Mouse (Mus musculus) embryonic facial prominence, embryonic 11.5 days (tissue): ENCODE measurements at regions not wholly inside any gene's neighbourhood (a gene's known extent, or its start where the extent isn't known, plus 50 kb on each side); places are given as distances from the start of the nearest gene placed in this dataset.
"Not testable (repeated sequence)": the region's sequence is repeated elsewhere in the genome, so short reads cannot be mapped to it uniquely, and the experiment has no call there.

Source experiments
- ATAC-seq: fragments of 200-750 bp; cut with Nextera tagmentation; replicated peaks from 2 replicates; pipeline ENCODE4 v1.8.0; 2017; ENCODE audit warnings: low read depth; ENCODE audit not compliant: insufficient number of reproducible peaks, low FRiP score, low TSS enrichment
- DNase-seq: peaks from one replicate; pipeline ENCODE4 v3.0.0-alpha.2; 2015; ENCODE audit warnings: low spot score
- H3K27ac ChIP-seq: fragments of 300-500 bp; sonication (generic); replicated peaks from 2 replicates; pipeline ENCODE4 v1.5.1; 2014; ENCODE audit warnings: mild to moderate bottlenecking, low read depth, low read length, control low read depth
- H3K27me3 ChIP-seq: fragments of 300-500 bp; sonication (generic); 2 replicates; pipeline ENCODE4 v1.6.1; 2014; ENCODE audit warnings: mild to moderate bottlenecking, low read length, moderate library complexity, mixed read lengths; ENCODE audit not compliant: control insufficient read depth, insufficient read depth
- H3K36me3 ChIP-seq: fragments of 300-500 bp; sonication (generic); replicated peaks from 2 replicates; pipeline ENCODE4 v1.6.1; 2014; ENCODE audit warnings: low read depth, mild to moderate bottlenecking, low read length, moderate library complexity, mixed read lengths; ENCODE audit not compliant: control insufficient read depth, insufficient read depth
- H3K4me1 ChIP-seq: fragments of 300-500 bp; sonication (generic); 2 replicates; pipeline ENCODE4 v1.6.1; 2014; ENCODE audit warnings: low read length, mixed read lengths; ENCODE audit not compliant: control insufficient read depth, insufficient read depth
- H3K4me2 ChIP-seq: fragments of 300-500 bp; sonication (generic); 2 replicates; pipeline ENCODE4 v1.6.1; 2014; ENCODE audit warnings: low read depth, mild to moderate bottlenecking, control low read depth, low read length, moderate library complexity
- H3K4me3 ChIP-seq: fragments of 300-500 bp; sonication (generic); 2 replicates; pipeline ENCODE4 v1.5.1; 2014; ENCODE audit warnings: low read depth, low read length, control low read depth
- H3K9ac ChIP-seq: fragments of 300-500 bp; sonication (generic); replicated peaks from 2 replicates; pipeline ENCODE4 v1.6.1; 2014; ENCODE audit warnings: mild to moderate bottlenecking, control low read depth, low read length
- H3K9me3 ChIP-seq: fragments of 300-500 bp; sonication (generic); replicated peaks from 2 replicates; pipeline ENCODE4 v1.6.1; 2016; ENCODE audit warnings: mild to moderate bottlenecking, low read length, inconsistent platforms, mixed read lengths; ENCODE audit not compliant: control insufficient read depth
- WGBS: fragments of 180-500 bp; shearing (Covaris S2); extraction: QIAGEN DNeasy Blood & Tissue Kit; methylation state at CpG from one replicate; pipeline ENCODE4 v1.1.7; 2014; 5-methylcytosine and 5-hydroxymethylcytosine counted together

DNA sequence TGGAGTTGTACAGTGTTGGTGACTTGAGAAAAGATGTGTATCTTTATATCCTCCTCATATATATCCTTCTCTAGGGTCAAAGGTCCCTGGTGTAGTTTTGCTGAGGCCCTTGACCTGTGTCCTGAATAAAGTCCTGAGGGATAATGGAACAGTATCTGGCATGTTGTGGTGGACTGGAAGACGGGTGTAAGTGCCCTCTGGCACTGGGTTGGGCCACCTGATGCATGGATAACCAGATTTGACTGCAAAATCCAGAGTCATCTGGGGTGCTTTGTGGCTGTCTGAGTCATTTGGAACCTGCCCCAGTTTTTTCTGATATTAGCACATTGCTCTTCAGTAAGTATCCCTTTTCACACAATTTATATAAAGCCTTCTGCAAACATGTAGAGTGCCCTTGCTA lies 378.3 kb upstream of the Klhl29 start:
- Histone ChIP-seq H3K27ac (no peak overlapping the region), H3K9ac (no peak overlapping the region), H3K4me3 (no peak overlapping the region), H3K4me2 (no peak overlapping the region), H3K9me3 (no peaks in the 10 kb centered on the region), H3K27me3 (no peaks in the 10 kb centered on the region), H3K36me3 (no peaks in the 10 kb centered on the region), H3K4me1 (no peaks in the 10 kb centered on the region)
- DNase-seq (no peak), ATAC-seq (no peak)
- WGBS = 47% methylated on average over 1 of the region's 1 CpGs

- WGBS = 90% methylated on average over 2 of the region's 2 CpGs
- no peak for ATAC-seq
- DNase-seq = no peak
- H3K27ac ChIP-seq = no peak overlapping the region
- no peaks in the 10 kb centered on the region for H3K36me3 ChIP-seq
- no peaks in the 10 kb centered on the region for H3K9me3 ChIP-seq
- H3K4me3 ChIP-seq = no peak overlapping the region
- no peak overlapping the region for H3K4me2 ChIP-seq
- no peaks in the 10 kb centered on the region for H3K27me3 ChIP-seq
- no peaks in the 10 kb centered on the region for H3K4me1 ChIP-seq
- H3K9ac ChIP-seq = no peak overlapping the region
Measured at GRCm38 (mm10) chr12:5744086-5744709, 368.7 kb upstream of the Klhl29 start.

DNA sequence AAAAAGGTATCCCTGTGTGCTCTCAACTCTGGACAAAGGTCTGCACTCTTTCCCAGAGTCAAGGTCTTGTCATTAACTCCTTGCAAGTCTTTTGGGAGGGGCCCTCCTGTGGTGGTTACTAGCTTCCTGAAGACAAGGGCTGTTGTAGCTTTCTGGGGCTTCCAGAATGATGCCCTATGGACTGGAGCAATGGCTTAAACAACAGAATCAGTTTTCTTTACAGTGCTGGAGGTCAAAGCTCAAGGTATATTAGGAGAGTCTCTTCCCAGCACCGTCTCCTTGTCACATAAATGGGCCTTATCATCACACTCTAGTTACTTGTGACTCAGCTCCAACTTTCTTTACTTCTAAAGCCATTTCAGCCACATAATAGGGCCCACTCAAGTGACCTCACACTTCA lies 360.6 kb upstream of the Klhl29 start:
- Histone ChIP-seq H3K27ac (no peak overlapping the region), H3K9me3 (no peaks in the 10 kb centered on the region), H3K27me3 (no peaks in the 10 kb centered on the region), H3K4me3 (no peak overlapping the region), H3K4me1 (no peaks in the 10 kb centered on the region), H3K36me3 (no peaks in the 10 kb centered on the region), H3K9ac (no peak overlapping the region), H3K4me2 (no peak overlapping the region)
- no peak for DNase-seq
- WGBS = 50% methylated on average over 1 of the region's 1 CpGs
- ATAC-seq = no peak

GRCm38 (mm10) chr12:5734902-5735301 lies 359.4 kb upstream of the Klhl29 start:
- H3K4me2 ChIP-seq = no peak overlapping the region
- no peaks in the 10 kb centered on the region for H3K4me1 ChIP-seq
- H3K27ac ChIP-seq = no peak overlapping the region
- H3K9me3 ChIP-seq = no peaks in the 10 kb centered on the region
- DNase-seq (no peak), ATAC-seq (no peak)
- H3K36me3 ChIP-seq = no peaks in the 10 kb centered on the region
- H3K4me3 ChIP-seq = no peak overlapping the region
- WGBS = 87% methylated on average over 3 of the region's 3 CpGs
- H3K27me3 ChIP-seq = no peaks in the 10 kb centered on the region
- no peak overlapping the region for H3K9ac ChIP-seq

DNA sequence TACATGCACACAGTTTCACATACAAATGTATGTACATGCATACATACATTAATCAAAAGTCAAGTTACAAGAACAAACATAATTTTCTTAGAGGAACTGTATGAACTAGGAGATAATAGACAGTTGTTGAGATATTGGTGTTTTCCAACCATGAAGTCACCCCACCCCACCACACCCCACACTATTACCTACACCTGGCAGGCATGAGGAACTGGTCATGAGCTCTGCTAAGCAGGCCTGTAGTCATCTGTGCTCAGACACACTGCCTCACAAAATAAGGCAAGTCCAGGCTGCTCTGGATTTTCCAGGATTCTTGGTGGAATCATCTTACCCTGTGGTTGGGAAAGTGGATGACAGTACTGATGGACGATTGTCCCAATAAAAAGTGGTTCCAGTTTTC lies 347.6 kb upstream of the Klhl29 start:
- Histone ChIP-seq H3K4me2 (no peak overlapping the region), H3K4me1 (no peaks in the 10 kb centered on the region), H3K9ac (no peak overlapping the region), H3K4me3 (no peak overlapping the region), H3K9me3 (no peaks in the 10 kb centered on the region), H3K36me3 (no peaks in the 10 kb centered on the region), H3K27ac (no peak overlapping the region), H3K27me3 (no peaks in the 10 kb centered on the region)
- 78% methylated on average over 1 of the region's 1 CpGs for WGBS
- ATAC-seq = no peak
- DNase-seq = no peak

DNA sequence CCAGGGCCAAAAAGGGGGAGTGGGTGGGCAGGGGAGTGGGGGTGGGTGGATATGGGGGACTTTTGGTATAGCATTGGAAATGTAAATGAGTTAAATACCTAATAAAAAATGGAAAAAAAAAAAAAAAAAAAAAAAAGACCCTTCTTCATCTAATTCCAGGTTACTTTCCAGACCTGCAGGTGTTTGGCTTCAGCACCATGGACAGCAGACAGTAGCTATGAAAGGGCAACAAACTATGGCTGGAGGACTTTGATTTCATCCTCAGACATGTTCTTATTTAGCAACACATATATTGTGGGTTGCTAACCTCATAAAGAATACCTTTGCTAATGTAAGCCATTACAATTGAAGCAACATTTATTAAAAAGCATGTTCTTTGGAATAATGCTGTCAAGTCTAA lies 342.0 kb upstream of the Klhl29 start:
- not testable (repeated sequence) for H3K9me3 ChIP-seq, ATAC-seq, H3K27ac ChIP-seq, H3K4me3 ChIP-seq, H3K36me3 ChIP-seq, H3K9ac ChIP-seq, H3K4me2 ChIP-seq, H3K27me3 ChIP-seq, H3K4me1 ChIP-seq
- DNase-seq = peak; percentile 81

DNA sequence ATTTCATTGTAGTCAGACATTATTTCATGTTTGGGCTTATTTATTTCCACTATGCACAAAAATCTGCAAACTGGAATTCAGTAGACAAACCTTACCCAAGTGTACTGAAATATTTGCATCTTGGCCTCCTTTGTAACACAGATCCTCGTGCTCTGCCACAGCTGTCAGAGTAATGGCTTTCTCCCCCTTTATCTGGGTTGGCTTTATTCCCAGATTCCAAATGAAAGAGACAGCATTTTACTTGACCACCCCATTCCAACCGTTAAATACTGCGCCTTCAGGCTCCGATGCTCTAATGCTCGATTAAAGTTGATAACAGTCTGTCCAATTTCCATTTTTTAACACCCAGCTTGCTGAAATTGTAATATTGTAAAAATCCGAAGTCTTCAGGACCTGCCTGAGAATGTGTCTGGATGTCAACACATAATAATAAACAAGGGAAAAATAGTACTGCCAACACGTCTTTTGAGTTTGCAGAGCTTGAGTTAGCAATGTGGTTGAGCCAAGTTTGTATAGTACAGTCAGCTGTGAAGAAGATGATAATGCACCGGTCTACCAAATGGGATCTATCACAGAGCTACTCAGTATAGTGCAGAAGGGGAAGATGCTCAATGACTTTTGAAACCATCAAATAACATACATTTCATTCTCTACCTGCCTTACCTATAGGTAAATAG lies 323.4 kb upstream of the Klhl29 start:
- Histone ChIP-seq H3K4me3 (no peak overlapping the region), H3K36me3 (no peaks in the 10 kb centered on the region), H3K27me3 (no peaks in the 10 kb centered on the region), H3K9ac (no peak overlapping the region), H3K4me1 (no peaks in the 10 kb centered on the region), H3K9me3 (no peaks in the 10 kb centered on the region), H3K27ac (no peak overlapping the region), H3K4me2 (no peak overlapping the region)
- no peak for DNase-seq
- no peak for ATAC-seq
- 84% methylated on average over 8 of the region's 8 CpGs for WGBS

- ATAC-seq (no peak), DNase-seq (no peak)
- H3K9me3 ChIP-seq = no peaks in the 10 kb centered on the region
- no peaks in the 10 kb centered on the region for H3K27me3 ChIP-seq
- H3K27ac ChIP-seq = no peak overlapping the region
- no peaks in the 10 kb centered on the region for H3K4me1 ChIP-seq
- 87% methylated on average over 5 of the region's 5 CpGs for WGBS
- no peaks in the 10 kb centered on the region for H3K36me3 ChIP-seq
- H3K9ac ChIP-seq = no peak overlapping the region
- H3K4me2 ChIP-seq = no peak overlapping the region
- no peak overlapping the region for H3K4me3 ChIP-seq
Measured at GRCm38 (mm10) chr12:5682182-5682581, 306.7 kb upstream of the Klhl29 start.
